9 mouse cellular contexts compared by ENCODE assay signal in the genomic region with DNA sequence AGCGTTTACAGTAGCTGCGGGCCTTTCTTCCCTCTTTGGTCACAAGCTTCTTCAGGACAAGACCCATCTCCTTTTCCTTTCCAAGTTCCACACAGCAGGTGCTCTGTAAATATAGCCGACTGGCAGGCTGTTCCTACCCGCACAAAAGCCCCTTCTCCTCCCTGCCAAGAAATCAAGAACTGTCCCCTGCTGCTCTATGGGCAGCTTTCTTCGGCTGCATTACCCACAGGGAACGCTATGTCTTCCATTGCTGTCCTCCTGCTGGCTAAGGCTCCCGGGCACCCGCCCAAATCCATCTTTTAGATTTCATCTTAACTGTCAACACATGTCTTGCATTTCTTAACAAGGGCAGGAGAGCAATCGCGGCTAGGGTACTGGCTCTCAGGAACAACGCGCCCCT. TPM values are rescaled to one million over a fixed set of nuclear protein-coding genes. Genes with fewer than 3 reads are reported as not detected.
DNase-seq lines count a peak whose midpoint lies in the region; ATAC-seq and TF ChIP-seq lines count a peak whose summit lies in the region.
"Had no signal": no experiment of that assay in that cellular context is flagged by ENCODE, and none has a peak within 500 bp of the region (broad histone marks: within the 10 kb centered on the region; RNA-seq: fewer than 3 reads in every experiment).

No protein-coding gene starts in this region.

- DNase-seq in heart, adult 9 months (ENCODE audit: low spot score in 2 of 2): peak; percentile 3 to 23
- no peak for DNase-seq in heart, postnatal 25 days (ENCODE audit: low spot score)
- peak; percentile 28 for DNase-seq in adrenal gland, postnatal 25 days
- DNase-seq in cerebellum, postnatal 4 days (ENCODE audit: low spot score in 2 of 2): peak; percentile 26 to 44
- DNase-seq in left cerebral cortex, postnatal 14 days (ENCODE audit: low spot score in 2 of 2): peak; percentile 60 to 63
- DNase-seq in spleen, postnatal 10 days (ENCODE audit: low spot score in 2 of 2): no peak
- DNase-seq in kidney, adult 2 months: no peak

- H3K27ac ChIP-seq in kidney, adult 2 months (ENCODE audit: insufficient read depth, low read depth, low read length): no peak overlapping the region
- H3K27ac ChIP-seq: embryonic facial prominence, embryonic 12.5 days had no signal

- intact Hi-C loops in heart, postnatal 25 days (cut with DNase I): no loop called here
- intact Hi-C loops in left cerebral cortex, postnatal 14 days (cut with DNase I): no loop called here

- no peak for TF ChIP-seq CTCF in kidney, adult 2 months (conservative IDR thresholded peaks at IDR 0.05; ENCODE audit: insufficient read depth, insufficient read length, low read depth, low read length)

- no peaks in the 10 kb centered on the region for H3K36me3 ChIP-seq in kidney, adult 2 months (ENCODE audit: control insufficient read depth, insufficient read depth, low read length)
- H3K36me3 ChIP-seq: embryonic facial prominence, embryonic 12.5 days had no signal

- TF ChIP-seq POLR2A in kidney, adult 2 months (IDR thresholded peaks at IDR 0.05; ENCODE audit: low read depth, low read length): no peak

- 83% methylated on average over 12 of the region's 12 CpGs for WGBS in kidney, adult 2 months

- ATAC-seq in erythroblast, adult 5-6 weeks (replicated peaks; ENCODE audit: low FRiP score, poor library complexity, severe bottlenecking): no peak

- no peaks in the 10 kb centered on the region for H3K4me1 ChIP-seq in kidney, adult 2 months (ENCODE audit: control insufficient read depth, insufficient read depth, low read length)
- H3K4me1 ChIP-seq: embryonic facial prominence, embryonic 12.5 days had no signal

- H3K27me3 ChIP-seq in kidney, adult 2 months (replicated peaks; ENCODE audit: control insufficient read depth, insufficient read depth, low read length): no peaks in the 10 kb centered on the region
- H3K27me3 ChIP-seq: embryonic facial prominence, embryonic 12.5 days had no signal

- H3K4me3 ChIP-seq in kidney, adult 2 months (ENCODE audit: insufficient read depth, low read depth, low read length): no peak overlapping the region
- H3K4me3 ChIP-seq: embryonic facial prominence, embryonic 12.5 days had no signal

RNA-seq across cellular contexts. Expression of gene Mybpc1, which starts 13.9 kb away (rescaled TPM):
- under 1 TPM; 0.34 to 0.64 TPM for total RNA-seq in heart, postnatal 25 days (2021)
- total RNA-seq in adrenal gland, postnatal 25 days (2021): 1.0 and 1.4 TPM in 2 replicates
- total RNA-seq in left cerebral cortex, postnatal 14 days (2021): 1 to 10 TPM; 5.5 to 6.2 TPM
- not detected in 2 replicates for total RNA-seq in erythroblast, adult 5-6 weeks (2015; ENCODE audit: low replicate concordance)
- total RNA-seq in erythroblast, adult 5-6 weeks (2017; ENCODE audit: low replicate concordance): not detected in 2 replicates
- polyA plus RNA-seq in kidney, adult 2 months (2012; rRNA removed): 7.8 TPM in 1 of 2 replicates, not detected in the other

Comparison
In these comparisons a context has a peak if more than half of its experiments do, and no peak if none do; other contexts are left out.
1. DNase-seq: peak in heart, adult 9 months (2 of 2), adrenal gland, postnatal 25 days (single experiment), cerebellum, postnatal 4 days (2 of 2) and left cerebral cortex, postnatal 14 days (2 of 2); none in heart, postnatal 25 days (single experiment), spleen, postnatal 10 days (0 of 2) and kidney, adult 2 months (single experiment).